Mouse (Mus musculus): ENCODE measurements at regions not wholly inside any gene's neighbourhood (a gene's known extent, or its start where the extent isn't known, plus 50 kb on each side); places are given as distances from the start of the nearest gene placed in this dataset.
A peak's percentile ranks its signal among the peaks of the same experiment; 100 is the strongest.
"Not testable (repeated sequence)": the region's sequence is repeated elsewhere in the genome, so short reads cannot be mapped to it uniquely, and the experiment has no call there.

GRCm38 (mm10) chr9:17987606-17988005, 304.3 kb upstream of the Chordc1 start:
- peak; percentile 4 for DNase-seq (ENCODE audit: extremely low read depth, insufficient read length, low spot score)

GRCm38 (mm10) chr9:18002557-18002956, 289.4 kb upstream of the Chordc1 start:
- DNase-seq (ENCODE audit: extremely low read depth, insufficient read length, low spot score) = no peak

- no peak for DNase-seq (ENCODE audit: extremely low read depth, insufficient read length, low spot score)
Measured at GRCm38 (mm10) chr9:18041346-18041745, 250.6 kb upstream of the Chordc1 start.

- not testable (repeated sequence) for DNase-seq (ENCODE audit: extremely low read depth, insufficient read length, low spot score)
Measured at GRCm38 (mm10) chr9:18042636-18043035, 249.3 kb upstream of the Chordc1 start.

- no peak for DNase-seq (ENCODE audit: extremely low read depth, insufficient read length, low spot score)
Measured at GRCm38 (mm10) chr9:18076942-18077341, 215.0 kb upstream of the Chordc1 start.

- DNase-seq (ENCODE audit: extremely low read depth, insufficient read length, low spot score) = not testable (repeated sequence)
Measured at GRCm38 (mm10) chr9:18078446-18078845, 213.5 kb upstream of the Chordc1 start.

- not testable (repeated sequence) for DNase-seq (ENCODE audit: extremely low read depth, insufficient read length, low spot score)
Measured at GRCm38 (mm10) chr9:18079120-18079519, 212.8 kb upstream of the Chordc1 start.
